Mouse (Mus musculus) neural tube, postnatal 0 days (tissue): ENCODE measurements around the gene Bod1l. TPM values are rescaled to one million over a fixed set of nuclear protein-coding genes. Genes with fewer than 3 reads are reported as not detected.

Experiments
- microRNA-seq: library from miRNA; unstranded; fragments of <30 nt; microRNA quantifications from one replicate; pipeline ENCODE4, GENCODE M21; 2016
- polyA plus RNA-seq: library from polyadenylated mRNA; unstranded; fragments of >200 nt; fragmentation: Nextera tagmentation; extraction: Ambion mirVana; gene quantifications from 2 replicates; pipeline ENCODE4 v1.2.1, GENCODE M21; 2015

The Bod1l gene
- 31.0 and 35.8 TPM in 2 replicates for polyA plus RNA-seq

GRCm38 (mm10) chr5:41844147-41844529 is at the start of gene Bod1l:
TSS of gene Bod1l (minus strand) at chr5:41844315.

DNA sequence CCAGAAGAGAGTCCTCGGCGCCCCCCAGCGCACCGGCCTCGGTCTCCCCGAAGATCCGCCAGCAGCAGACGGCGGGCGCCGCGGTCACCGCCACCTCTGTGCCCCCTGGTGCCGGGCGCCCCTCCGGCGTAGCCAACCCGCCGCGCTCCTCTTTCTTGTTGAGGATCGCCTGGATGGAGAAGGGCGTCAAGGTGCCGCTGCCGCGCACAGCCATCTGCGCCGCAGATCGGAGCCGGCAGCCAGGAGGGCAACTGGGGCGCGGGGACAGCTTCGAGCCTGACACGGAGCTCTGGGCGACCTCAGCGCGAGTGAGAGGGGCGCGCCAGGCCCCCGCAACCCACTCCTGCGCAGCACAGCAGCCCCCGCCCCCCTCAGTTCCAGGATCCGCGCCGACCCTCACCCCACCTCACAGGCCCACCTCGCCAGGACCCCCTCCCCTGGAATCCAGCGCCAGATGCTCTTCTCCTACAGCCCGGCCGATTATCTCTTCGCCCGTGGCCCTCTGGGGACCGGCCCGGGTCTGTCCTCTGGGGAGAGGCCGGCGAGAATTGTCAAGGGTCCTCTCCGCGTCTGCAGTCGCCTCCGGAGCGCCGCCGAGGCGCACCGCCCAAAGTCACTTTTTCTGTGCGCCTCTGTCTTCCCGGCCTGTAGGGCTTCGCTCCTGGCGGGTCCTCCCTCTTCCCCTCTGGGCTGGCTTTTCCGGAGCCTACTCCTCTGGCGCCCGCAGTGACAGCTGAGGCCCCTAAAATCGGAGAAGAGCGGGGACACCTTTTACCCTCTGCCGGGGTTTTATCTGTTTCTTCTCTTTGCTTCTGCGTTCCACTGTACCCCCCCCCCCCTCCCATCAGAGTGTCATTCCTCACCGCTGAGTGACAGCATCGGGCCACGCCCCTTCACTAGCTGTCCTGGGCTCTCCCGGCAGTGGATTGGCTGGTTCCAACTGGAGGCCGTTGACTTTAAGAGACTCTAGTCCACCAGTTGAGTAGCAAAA is 80.1 kb downstream of the Bod1l start, which contains the start of gene Nkx3-2:
Gene Nkx3-2, minus strand, starts transcription at position 771 of the 991 bp plus-strand sequence.

Small RNA genes within 50 kb of the gene (microRNA-seq; reads per million reads assigned to microRNA genes)
- not detected for gene Mir6414

Other genes starting within 250 kb of the Bod1l start
- gene Rab28, start 136.2 kb downstream of the Bod1l start, polyA plus RNA-seq, result 56.3 and 58.7 TPM in 2 replicates
- gene Nkx3-2, start 79.8 kb downstream of the Bod1l start, polyA plus RNA-seq, result not detected in 2 replicates
- not detected in 2 replicates for gene Gm16223, start 223.6 kb upstream of the Bod1l start, polyA plus RNA-seq